Mouse (Mus musculus) ES-Bruce4 (cell line): Measurements from ENCODE around the gene Chmp5.

Experiments used
- CTCF ChIP-seq: IDR thresholded peaks from one replicate; pipeline ENCODE4 v1.8.1; 2011; ENCODE audit warnings: low read depth, low read length
- EP300 ChIP-seq: IDR thresholded peaks from 2 replicates; pipeline ENCODE4 v1.6.1; 2011; ENCODE audit warnings: low read depth, low read length; ENCODE audit not compliant: insufficient read depth
- POLR2A ChIP-seq: IDR thresholded peaks from one replicate; pipeline ENCODE4 v1.8.1; 2011; ENCODE audit warnings: low read length; ENCODE audit not compliant: insufficient read depth

DNA sequence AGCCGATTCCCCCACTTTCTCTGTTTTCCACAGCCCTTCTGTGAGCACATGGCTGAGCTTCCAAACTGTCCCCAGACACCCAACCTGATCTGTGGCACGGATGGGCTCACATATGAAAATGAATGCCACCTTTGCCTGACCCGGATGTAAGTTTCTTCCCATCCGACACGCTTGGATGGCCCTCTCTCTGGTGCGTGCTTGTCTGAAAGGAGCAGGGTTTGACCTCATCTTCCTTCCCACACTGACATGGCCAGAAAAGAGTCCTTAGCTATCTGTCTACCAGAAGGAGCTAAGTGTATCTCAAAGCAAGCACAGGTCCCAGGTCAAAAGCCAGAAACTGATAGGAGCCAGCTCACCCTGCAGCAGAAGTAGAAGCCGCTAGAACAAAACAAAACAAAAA is 19.2 kb upstream of the Chmp5 start:
- TF ChIP-seq POLR2A (no peak), CTCF (no peak), EP300 (no peak)
